Mouse (Mus musculus) embryonic stem cell, embryonic (primary cell): ENCODE measurements around the gene Gm26661.

ENCODE experiments used
- CTCF ChIA-PET, 4 experiments: fragments of 300-600 bp in 2 of 4; fragments of 350-600 bp in 2 of 4; sonication (Branson Sonifier 250); formaldehyde crosslinking; loops; one replicate each; lab custom pipeline; 2022; ENCODE audit warnings: inconsistent platforms in 2 of 4; lab: Charles Lee
- POLR2A ChIA-PET, 4 experiments: fragments of 300-600 bp in 2 of 4; fragments of 350-600 bp in 2 of 4; sonication (Branson Sonifier 250); formaldehyde crosslinking; loops; one replicate each; lab custom pipeline; 2022; ENCODE audit warnings: antibody characterized with exemption in 4 of 4, inconsistent platforms in 1 of 4; lab: Charles Lee

Gene Gm26661

DNA sequence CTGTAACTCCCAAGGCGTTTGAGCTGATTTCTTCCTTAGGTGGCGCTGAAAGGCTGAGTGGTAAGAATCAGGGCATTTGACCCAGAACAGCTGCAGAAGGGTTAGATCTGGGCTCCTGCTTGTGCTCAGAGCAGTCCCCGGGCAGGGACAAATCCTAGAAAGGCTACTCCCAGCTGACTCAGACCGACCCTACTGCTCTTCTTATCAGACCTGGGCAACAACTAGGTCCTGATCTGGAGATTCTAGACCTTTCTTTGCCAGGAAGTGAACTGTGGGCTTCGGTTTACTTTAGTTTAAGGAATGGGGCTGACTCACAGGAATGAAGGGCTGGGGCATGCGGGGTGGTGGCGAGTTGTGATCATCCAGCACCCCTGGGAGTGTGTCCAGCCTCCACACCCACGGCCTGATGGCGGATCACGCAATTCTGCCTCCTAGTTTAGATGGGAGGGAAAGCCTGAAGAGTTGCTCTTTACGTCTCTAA lies 17.2 kb downstream of the Gm26661 start:
- ChIA-PET CTCF (interaction anchor here in 3 of 4 experiments (0.7 to 2.5 kb wide), 5 partner anchors 9 to 189 kb away, joined by 3 to 14 read pairs (median 3); partner anchors contain the start of genes Dnase1l3 (in 1 of the 3) and Flnb (in 1 of the 3)), POLR2A (interaction anchor here in 3 of 4 experiments (0.5 to 4.9 kb wide), 28 partner anchors 8 to 367 kb away, joined by 3 to 29 read pairs (median 5); partner anchors contain the start of genes Flnb (in 3 of the 3) and Gm26661 (in 2 of the 3))

DNA sequence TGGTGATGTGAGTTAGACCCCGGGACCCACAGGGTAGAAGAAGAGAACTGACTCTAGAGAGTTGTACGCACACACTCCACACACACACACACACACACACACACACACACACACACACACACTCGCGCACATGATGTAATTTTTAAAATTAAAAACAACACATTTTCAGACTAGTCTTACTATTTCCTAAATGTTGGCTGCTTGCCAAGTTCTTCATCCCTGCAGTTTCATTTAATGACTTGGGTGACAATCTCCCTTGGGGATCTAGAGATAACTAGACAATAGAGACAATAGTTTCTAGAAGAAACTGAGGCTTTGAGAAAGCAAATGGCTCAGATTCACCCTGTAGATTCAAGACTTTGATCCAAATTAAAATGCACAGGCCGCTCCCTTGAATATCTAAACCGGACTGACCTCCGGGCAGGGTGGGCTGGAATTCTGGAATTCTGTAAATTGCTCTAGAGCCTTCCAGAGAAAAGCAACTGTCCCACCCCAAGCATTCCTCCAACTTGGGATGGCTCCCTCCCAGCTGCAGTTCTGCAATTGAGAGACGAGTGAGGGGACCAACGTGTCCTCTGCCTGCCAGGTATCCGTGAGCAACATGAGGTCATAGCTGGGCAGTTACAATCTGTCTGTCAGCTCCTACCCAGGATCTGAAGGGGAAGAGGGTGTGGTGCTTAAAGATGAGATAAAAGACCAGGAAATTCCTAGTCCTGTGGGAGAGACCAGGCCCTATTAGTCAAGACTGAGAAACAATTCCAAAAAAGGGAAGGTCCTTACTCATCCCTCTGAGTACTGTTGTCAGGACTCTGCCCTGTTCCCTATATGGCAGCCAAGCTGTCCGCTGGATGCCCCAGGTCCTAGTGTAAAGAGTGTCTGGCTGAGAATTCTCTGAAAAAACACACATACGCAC lies 17.9 kb downstream of the Gm26661 start:
- CTCF ChIA-PET = interaction anchor here in 3 of 4 experiments (0.7 to 2.5 kb wide), 6 partner anchors 8 to 188 kb away, joined by 3 to 14 read pairs (median 3); partner anchors contain the start of genes Dnase1l3 (in 1 of the 3), Flnb (in 1 of the 3) and Gm26661 (in 1 of the 3)
- POLR2A ChIA-PET = interaction anchor here in 3 of 4 experiments (0.5 to 4.9 kb wide), 29 partner anchors 9 to 366 kb away, joined by 3 to 29 read pairs (median 5); partner anchors contain the start of genes Flnb (in 3 of the 3) and Gm26661 (in 2 of the 3)

DNA sequence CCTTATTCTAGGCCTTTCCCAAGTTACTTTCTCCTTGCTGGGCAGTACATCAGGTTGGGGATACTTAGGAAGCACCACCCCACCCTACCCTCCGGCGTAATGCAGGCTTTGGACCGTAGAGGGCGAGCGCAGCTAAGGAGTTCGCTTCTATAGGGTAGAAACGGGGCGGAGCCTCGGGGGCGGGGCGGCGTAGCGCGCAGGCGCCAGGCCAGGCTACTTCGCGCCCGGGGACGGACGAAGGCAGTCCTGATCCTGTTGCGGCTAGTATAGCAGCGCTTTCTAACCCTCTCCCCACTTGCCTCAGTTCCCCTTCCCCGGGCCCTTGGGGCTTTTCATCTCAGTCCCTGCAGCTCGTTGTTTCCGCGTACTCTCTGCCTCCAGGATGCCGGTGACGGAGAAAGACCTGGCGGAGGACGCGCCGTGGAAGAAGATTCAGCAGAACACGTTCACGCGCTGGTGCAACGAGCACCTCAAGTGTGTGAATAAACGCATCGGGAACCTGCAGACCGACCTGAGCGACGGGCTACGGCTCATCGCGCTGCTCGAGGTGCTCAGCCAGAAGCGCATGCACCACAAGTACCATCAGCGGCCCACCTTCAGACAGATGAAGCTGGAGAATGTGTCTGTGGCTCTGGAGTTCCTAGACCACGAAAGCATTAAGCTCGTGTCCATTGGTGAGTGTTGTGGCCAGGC lies 26.5 kb downstream of the Gm26661 start, which contains the start of gene Flnb:
Gene Flnb (plus strand): TSS at position 188 of the 693 bp plus-strand sequence.
- POLR2A ChIA-PET = interaction anchor here in 3 of 4 experiments (0.6 to 5.0 kb wide), 57 partner anchors 8 to 529 kb away, joined by 3 to 29 read pairs (median 4); partner anchors contain the start of genes Gm26661 (in 2 of the 3) and Abhd6 (in 1 of the 3)
- CTCF ChIA-PET = interaction anchor here (0.5 to 2.6 kb wide), 18 partner anchors 9 to 179 kb away, joined by 3 to 14 read pairs (median 4); partner anchors contain the start of gene Dnase1l3 (in 1 of the 4)

DNA sequence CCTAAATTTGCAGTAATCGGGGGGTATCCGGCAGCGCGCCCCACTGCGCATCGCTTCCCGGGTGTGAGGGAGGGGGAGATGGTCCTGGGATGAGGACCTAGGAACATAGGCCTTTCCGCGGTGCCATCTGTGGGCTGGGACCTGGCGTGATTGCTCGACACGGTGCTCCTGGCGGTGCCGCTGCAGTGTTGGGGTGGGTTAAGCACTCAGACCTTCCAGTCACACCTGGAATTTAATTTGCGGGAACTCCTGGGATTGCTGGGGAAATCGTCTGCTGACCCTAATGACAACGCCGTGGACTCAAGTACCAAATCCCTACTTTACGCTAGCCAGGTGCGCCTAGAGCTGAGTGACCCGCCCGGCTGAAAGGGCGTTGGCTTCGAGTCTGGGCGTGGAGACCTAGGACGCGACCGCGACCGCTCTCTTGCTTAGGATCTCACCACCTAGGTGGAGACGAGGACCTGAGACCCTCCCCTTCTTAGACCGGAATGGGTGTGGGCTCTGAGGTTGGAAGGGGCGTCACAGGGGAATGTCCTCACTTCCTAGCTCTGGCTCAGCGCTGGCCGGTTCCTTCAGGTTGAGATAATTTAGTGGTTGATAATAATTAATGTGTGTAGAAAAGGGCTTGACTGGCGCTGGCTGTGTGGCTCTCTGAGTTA lies 27.2 kb downstream of the Gm26661 start:
- ChIA-PET POLR2A (interaction anchor here in 3 of 4 experiments (0.6 to 5.0 kb wide), 52 partner anchors 8 to 397 kb away, joined by 3 to 29 read pairs (median 5); partner anchors contain the start of gene Gm26661 (in 1 of the 3)), CTCF (interaction anchor here (0.5 to 2.6 kb wide), 14 partner anchors 17 to 179 kb away, joined by 3 to 14 read pairs (median 4); partner anchors contain the start of gene Dnase1l3 (in 1 of the 4))

DNA sequence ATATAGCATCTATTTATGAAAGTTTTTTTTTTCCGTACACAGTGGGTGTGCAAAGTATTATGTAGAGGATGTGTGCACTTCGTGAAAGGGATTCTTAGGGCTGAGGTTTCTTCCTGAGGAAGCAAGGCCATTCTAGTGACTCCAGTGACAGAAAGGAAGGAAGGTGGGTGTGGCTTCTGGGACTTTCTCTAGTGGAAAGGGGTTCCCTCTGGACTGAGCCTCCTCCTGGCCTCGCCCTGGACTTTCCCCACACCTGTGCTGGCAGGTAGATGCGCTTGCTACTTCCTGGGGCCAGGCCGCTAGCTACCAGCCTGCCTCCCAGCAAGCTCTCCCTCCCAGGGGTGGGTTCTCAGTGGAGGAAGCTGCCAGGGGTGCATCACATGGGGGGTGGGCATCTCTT lies 28.1 kb downstream of the Gm26661 start:
- POLR2A ChIA-PET = interaction anchor here in 3 of 4 experiments (0.7 to 5.0 kb wide), 23 partner anchors 10 to 326 kb away, joined by 3 to 29 read pairs (median 6); partner anchors contain the start of gene Gm26661 (in 1 of the 3)
- CTCF ChIA-PET = interaction anchor here in 1 of 4 experiments (0.5 to 2.6 kb wide), 3 partner anchors 41 to 178 kb away, joined by 3 to 14 read pairs (median 7); partner anchors contain the start of gene Dnase1l3

- ChIA-PET POLR2A (interaction anchor here in 2 of 4 experiments (1.2 to 5.0 kb wide), 7 partner anchors 14 to 132 kb away, joined by 3 to 17 read pairs (median 5); no protein-coding TSS in a partner anchor), CTCF (interaction anchor here in 1 of 4 experiments (0.6 kb wide), 1 partner anchor 142 kb away, joined by 4 read pairs; no protein-coding TSS in a partner anchor)
Measured at GRCm38 (mm10) chr14:7821341-7821740, 30.0 kb downstream of the Gm26661 start.

DNA sequence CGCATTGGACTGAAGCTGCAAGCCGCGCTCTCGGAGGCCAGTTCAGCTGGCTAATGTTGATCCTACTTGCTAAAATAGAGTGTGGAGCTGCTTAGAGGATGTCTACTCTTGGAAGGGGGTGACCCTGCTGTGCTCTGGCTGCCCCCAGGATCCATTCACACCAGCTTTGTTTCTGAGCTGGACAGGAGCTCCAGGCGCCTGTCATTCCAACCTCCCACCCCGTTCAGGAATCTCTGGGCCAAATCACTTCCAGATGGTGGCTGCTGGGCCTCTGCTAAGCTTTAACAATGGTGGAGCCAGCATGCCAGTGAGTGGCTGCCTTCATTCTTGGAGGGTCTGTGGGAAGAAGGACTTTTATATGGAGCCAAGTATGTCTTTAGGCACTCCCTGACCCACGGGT lies 31.3 kb downstream of the Gm26661 start:
- CTCF ChIA-PET = interaction anchor here in 2 of 4 experiments (0.5 to 1.3 kb wide), 4 partner anchors 9 to 180 kb away, joined by 3 to 5 read pairs (median 4); partner anchors contain the start of gene Abhd6 (in 1 of the 2)
- POLR2A ChIA-PET = interaction anchor here in 3 of 4 experiments (0.5 to 4.7 kb wide), 22 partner anchors 9 to 232 kb away, joined by 3 to 18 read pairs (median 4); no protein-coding TSS in a partner anchor

GRCm38 (mm10) chr14:7824651-7825268 lies 33.4 kb downstream of the Gm26661 start:
- CTCF ChIA-PET = interaction anchor here in 1 of 4 experiments (1.0 to 1.1 kb wide), 2 partner anchors 44 to 107 kb away, joined by 3 read pairs; no protein-coding TSS in a partner anchor

DNA sequence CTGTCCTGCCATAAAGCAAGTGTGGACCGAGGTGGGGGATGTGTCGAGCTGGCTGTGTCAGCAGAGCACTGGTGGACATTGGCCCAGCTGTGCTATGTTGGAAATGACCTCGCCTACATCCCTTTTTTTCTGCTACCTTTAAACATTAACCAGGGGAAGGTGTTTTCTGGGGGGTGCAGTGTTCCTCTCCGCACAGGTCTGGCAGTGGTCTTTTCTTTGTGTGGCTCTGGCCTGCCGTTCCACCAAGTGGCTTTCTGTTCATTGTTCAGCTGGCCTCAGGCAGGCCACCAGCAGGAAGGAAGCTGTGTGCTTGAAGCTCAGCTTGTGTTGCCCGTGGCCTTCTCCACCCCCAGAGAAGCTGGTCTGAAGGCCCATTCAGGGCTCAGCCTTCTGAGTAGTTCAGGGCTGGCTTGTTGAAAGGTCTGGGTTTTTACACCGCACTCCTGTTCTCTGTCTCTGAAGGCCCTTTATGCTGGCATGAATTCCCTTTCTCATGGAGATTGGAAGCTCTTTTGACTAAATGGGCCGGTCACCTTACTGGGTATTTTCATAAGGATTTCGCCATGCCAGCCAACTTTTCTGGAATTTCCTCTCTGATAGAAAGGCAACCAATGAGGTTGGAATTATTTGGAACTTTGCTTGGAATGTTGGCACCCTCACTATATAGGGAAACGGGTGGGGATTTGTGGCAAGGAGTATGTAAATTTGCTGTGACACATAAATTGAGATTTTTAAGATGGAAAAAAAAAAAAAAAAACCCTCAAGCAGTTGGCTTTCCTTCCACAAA lies 35.0 kb downstream of the Gm26661 start:
- ChIA-PET CTCF (interaction anchor here in 1 of 4 experiments (1.1 kb wide), 1 partner anchor 43 kb away, joined by 3 read pairs; no protein-coding TSS in a partner anchor), POLR2A (interaction anchor here (0.6 to 4.7 kb wide), 23 partner anchors 8 to 128 kb away, joined by 3 to 18 read pairs (median 3); partner anchors contain the start of gene Flnb (in 2 of the 4))

More at GRCm38 (mm10) chr14:7824651-7825268, 33.4 kb downstream of the Gm26661 start:
- POLR2A ChIA-PET = interaction anchor here in 2 of 4 experiments (0.8 to 4.7 kb wide), 10 partner anchors 12 to 120 kb away, joined by 3 to 18 read pairs (median 4); partner anchors contain the start of gene Gm26661 (in 1 of the 2)

- ChIA-PET CTCF (interaction anchor here in 1 of 4 experiments (1.5 kb wide), 1 partner anchor 11 kb away, joined by 3 read pairs; the partner anchor contains the start of gene Flnb), POLR2A (interaction anchor here in 3 of 4 experiments (0.6 to 4.8 kb wide), 11 partner anchors 11 to 40 kb away, joined by 3 to 24 read pairs (median 3); partner anchors contain the start of gene Flnb (in 2 of the 3))
Measured at GRCm38 (mm10) chr14:7829181-7829580, 37.8 kb downstream of the Gm26661 start.

DNA sequence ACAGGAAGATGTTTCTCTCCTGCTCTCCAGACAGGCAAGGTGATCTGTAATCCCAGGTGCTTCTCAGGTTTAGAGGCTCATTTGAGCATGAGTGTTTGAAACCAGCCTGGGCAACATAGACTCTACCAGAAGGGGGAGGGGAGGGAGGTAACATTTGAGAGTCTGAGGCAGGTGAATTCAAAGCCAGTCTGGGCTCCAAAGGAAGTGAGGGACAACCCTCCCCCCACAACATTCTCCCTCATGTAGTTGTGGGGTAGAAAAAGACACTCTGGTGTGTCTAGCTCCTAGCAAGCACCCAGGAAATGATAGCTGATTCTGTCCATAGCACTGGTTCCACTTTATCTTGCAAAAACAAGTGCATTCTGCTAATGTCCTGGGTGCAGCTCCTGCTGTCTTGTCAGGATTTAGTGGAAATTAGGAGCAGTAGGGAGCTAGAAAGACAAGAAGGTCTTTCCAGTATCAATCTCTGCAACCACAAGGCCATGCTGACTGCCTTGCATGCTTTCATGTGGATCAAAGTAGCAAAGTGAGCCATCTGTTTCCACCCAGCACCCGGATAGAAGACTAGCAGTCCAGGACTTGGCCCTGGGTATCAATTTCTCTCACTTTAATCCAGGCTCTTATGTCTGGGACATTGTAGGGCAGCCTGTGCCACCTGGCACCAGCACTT lies 40.5 kb downstream of the Gm26661 start:
- ChIA-PET CTCF (no interaction called here), POLR2A (interaction anchor here in 2 of 4 experiments (0.8 to 4.8 kb wide), 8 partner anchors 9 to 81 kb away, joined by 3 to 24 read pairs (median 4); partner anchors contain the start of gene Flnb (in 1 of the 2))

- ChIA-PET POLR2A (interaction anchor here in 2 of 4 experiments (0.7 to 2.0 kb wide), 9 partner anchors 9 to 81 kb away, joined by 3 to 7 read pairs (median 4); no protein-coding TSS in a partner anchor), CTCF (interaction anchor here in 1 of 4 experiments (0.7 kb wide), 1 partner anchor 165 kb away, joined by 3 read pairs; no protein-coding TSS in a partner anchor)
Measured at GRCm38 (mm10) chr14:7832440-7832783, 41.0 kb downstream of the Gm26661 start.

DNA sequence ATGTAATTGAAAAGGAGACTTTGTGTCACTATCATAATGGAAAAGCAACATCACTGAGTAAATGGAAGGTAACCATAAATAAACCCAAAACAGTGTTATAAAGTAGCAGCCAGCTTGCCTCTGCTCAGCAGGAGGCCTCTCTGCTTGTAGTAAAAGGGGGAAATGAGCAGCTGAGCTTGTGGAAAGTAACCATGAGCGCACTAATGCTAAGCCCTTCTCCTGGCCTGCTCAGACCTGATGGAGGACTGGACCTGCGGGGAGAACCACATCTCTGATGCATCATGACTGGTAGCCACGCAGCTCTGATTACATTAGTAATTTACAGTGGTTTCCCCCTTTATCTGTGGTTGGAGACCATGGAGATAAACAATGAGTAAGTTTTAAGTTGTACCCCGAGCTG lies 42.1 kb downstream of the Gm26661 start:
- POLR2A ChIA-PET = interaction anchor here in 2 of 4 experiments (0.7 to 2.0 kb wide), 7 partner anchors 9 to 56 kb away, joined by 3 to 7 read pairs (median 4); no protein-coding TSS in a partner anchor
- CTCF ChIA-PET = no interaction called here

- CTCF ChIA-PET = interaction anchor here in 1 of 4 experiments (1.6 kb wide), 1 partner anchor 98 kb away, joined by 3 read pairs; no protein-coding TSS in a partner anchor
- POLR2A ChIA-PET = interaction anchor here in 2 of 4 experiments (0.6 to 3.2 kb wide), 10 partner anchors 8 to 780 kb away, joined by 3 to 20 read pairs (median 4); partner anchors contain the start of gene Flnb (in 1 of the 2)
Measured at GRCm38 (mm10) chr14:7838564-7839089, 47.2 kb downstream of the Gm26661 start.
